Mouse (Mus musculus): ENCODE results near the gene Cobl.

Gene Cobl

GRCm38 (mm10) chr11:12384826-12385225 lies 79.9 kb downstream of the Cobl start:
- DNase-seq (ENCODE audit: inconsistent ontology term): peak; percentile 57

- no peak for DNase-seq (ENCODE audit: inconsistent ontology term)
Observed at GRCm38 (mm10) chr11:12382991-12383390, 81.8 kb downstream of the Cobl start.

- DNase-seq (ENCODE audit: inconsistent ontology term): no peak
Observed at GRCm38 (mm10) chr11:12381096-12381495, 83.7 kb downstream of the Cobl start.

GRCm38 (mm10) chr11:12376628-12377027 lies 88.1 kb downstream of the Cobl start:
- DNase-seq (ENCODE audit: inconsistent ontology term): no peak

- peak; percentile 62 for DNase-seq (ENCODE audit: inconsistent ontology term)
Observed at GRCm38 (mm10) chr11:12373106-12374098, 91.4 kb downstream of the Cobl start.

GRCm38 (mm10) chr11:12370957-12371356 lies 93.8 kb downstream of the Cobl start:
- DNase-seq (ENCODE audit: inconsistent ontology term): no peak

- peak; percentile 48 for DNase-seq (ENCODE audit: inconsistent ontology term)
Observed at GRCm38 (mm10) chr11:12367426-12368178, 97.2 kb downstream of the Cobl start.

GRCm38 (mm10) chr11:12359336-12360000 lies 105.3 kb downstream of the Cobl start:
- DNase-seq (ENCODE audit: inconsistent ontology term): peak; percentile 51

- DNase-seq (ENCODE audit: inconsistent ontology term): peak; percentile 70
Observed at GRCm38 (mm10) chr11:12358602-12359001, 106.2 kb downstream of the Cobl start.

GRCm38 (mm10) chr11:12355681-12356080 lies 109.1 kb downstream of the Cobl start:
- DNase-seq (ENCODE audit: inconsistent ontology term): no peak

GRCm38 (mm10) chr11:12350986-12351546 lies 113.7 kb downstream of the Cobl start:
- no peak for DNase-seq (ENCODE audit: inconsistent ontology term)

GRCm38 (mm10) chr11:12350086-12350485 lies 114.7 kb downstream of the Cobl start:
- DNase-seq (ENCODE audit: inconsistent ontology term): no peak

GRCm38 (mm10) chr11:12346486-12346885 lies 118.3 kb downstream of the Cobl start:
- no peak for DNase-seq (ENCODE audit: inconsistent ontology term)

- DNase-seq (ENCODE audit: inconsistent ontology term): no peak
Observed at GRCm38 (mm10) chr11:12343686-12344085, 121.1 kb downstream of the Cobl start.

GRCm38 (mm10) chr11:12340697-12341096 lies 124.1 kb downstream of the Cobl start:
- no peak for DNase-seq (ENCODE audit: inconsistent ontology term)

GRCm38 (mm10) chr11:12336145-12336544 lies 128.6 kb downstream of the Cobl start:
- DNase-seq (ENCODE audit: inconsistent ontology term): no peak

- no peak for DNase-seq (ENCODE audit: inconsistent ontology term)
Observed at GRCm38 (mm10) chr11:12331997-12332396, 132.8 kb downstream of the Cobl start.

- peak; percentile 22 for DNase-seq (ENCODE audit: inconsistent ontology term)
Observed at GRCm38 (mm10) chr11:12321445-12321844, 143.3 kb downstream of the Cobl start.

GRCm38 (mm10) chr11:12319318-12319717 lies 145.4 kb downstream of the Cobl start:
- DNase-seq (ENCODE audit: inconsistent ontology term): no peak

GRCm38 (mm10) chr11:12315670-12316069 lies 149.1 kb downstream of the Cobl start:
- no peak for DNase-seq (ENCODE audit: inconsistent ontology term)

GRCm38 (mm10) chr11:12314278-12315043 lies 150.3 kb downstream of the Cobl start:
- no peak for DNase-seq (ENCODE audit: inconsistent ontology term)

Measured in Muller cell, postnatal 12 days (primary cell).